Mouse (Mus musculus) testis, postnatal 14 days (tissue): Measurements from ENCODE around the gene Plcz1.

ENCODE experiments used
- DNase-seq: peaks from one replicate; pipeline ENCODE4 v3.0.0; 2021; ENCODE audit warnings: low spot score

Plcz1 gene

GRCm38 (mm10) chr6:139947106-139947879 is 94.0 kb downstream of the Plcz1 start:
- DNase-seq: no peak
